Mouse (Mus musculus): ENCODE measurements around the gene Dhx8. TPM values are rescaled to one million over a fixed set of nuclear protein-coding genes. Genes with fewer than 3 reads are reported as not detected.

Gene Dhx8
- total and polyA plus RNA-seq, 3 experiments, result 33.1 to 44.7 TPM; not detected in 1

DNA sequence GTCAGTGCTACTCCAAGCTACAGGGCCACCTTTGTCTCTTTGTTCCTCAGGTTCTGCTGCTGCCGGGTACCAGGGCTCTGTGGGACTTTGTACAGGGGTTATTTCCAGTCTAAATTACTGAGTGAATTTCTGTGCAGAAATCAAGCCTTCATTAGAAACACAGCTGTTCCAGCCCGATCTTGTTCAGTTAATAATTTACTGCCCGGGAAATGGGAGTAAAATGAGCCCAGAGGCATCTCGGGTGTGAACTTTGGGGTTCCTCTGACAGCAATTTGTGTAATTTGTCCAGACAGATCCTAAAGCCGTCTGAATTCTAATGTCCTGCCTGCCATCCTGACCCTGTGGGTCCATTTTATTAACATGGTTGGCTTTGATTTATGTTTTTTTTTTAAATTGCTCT, 28.6 kb upstream of the Dhx8 start:
- H3K9me3 ChIP-seq (replicated peaks; ENCODE audit: insufficient read depth, low read length), result no peaks in the 10 kb centered on the region
- H3K4me1 ChIP-seq (ENCODE audit: control insufficient read depth in 1 of 2, insufficient read depth in 2 of 2, low read length in 2 of 2), result no peaks in the 10 kb centered on the region
- H3K27ac ChIP-seq (ENCODE audit: control insufficient read depth, low read depth, low read length), result no peak overlapping the region
- no peak for DNase-seq (ENCODE audit: low read depth, low spot score)
- H3K27me3 ChIP-seq (ENCODE audit: control insufficient read depth in 1 of 2, insufficient read depth in 2 of 2, low read length in 2 of 2), result peaks cover 22 to 23% of the 10 kb centered on the region in 2 experiments
- no peak overlapping the region for H3K4me3 ChIP-seq (ENCODE audit: control insufficient read depth in 1 of 2, insufficient read depth in 1 of 2, low read depth in 2 of 2, low read length in 2 of 2)
- no peaks in the 10 kb centered on the region for H3K36me3 ChIP-seq (ENCODE audit: control insufficient read depth in 1 of 2, insufficient read depth in 2 of 2, low read length in 2 of 2)
- H3K79me2 ChIP-seq (ENCODE audit: control insufficient read depth, insufficient read depth, low read length, poor library complexity), result no peaks in the 10 kb centered on the region
- no peak overlapping the region for H3K9ac ChIP-seq (ENCODE audit: control insufficient read depth, low read depth, low read length, poor library complexity, severe bottlenecking)
- TF ChIP-seq USF2 (IDR thresholded peaks at IDR 0.05; ENCODE audit: borderline replicate concordance in 1 of 2, insufficient read depth in 1 of 2, low read depth in 1 of 2, low read length in 2 of 2), result no peak
- no peak for TF ChIP-seq NELFE (IDR thresholded peaks at IDR 0.05; ENCODE audit: low read depth, low read length)
- TF ChIP-seq POLR2AphosphoS5 (IDR thresholded peaks at IDR 0.05; ENCODE audit: borderline replicate concordance, low read depth, low read length), result no peak
- TF ChIP-seq CHD1 (IDR thresholded peaks at IDR 0.05; ENCODE audit: low read depth, low read length), result no peak
- TF ChIP-seq MAX (IDR thresholded peaks at IDR 0.05; ENCODE audit: low read length), result no peak
- no peak for TF ChIP-seq ZNF384 (IDR thresholded peaks at IDR 0.05; ENCODE audit: low read depth, low read length)
- no peak for TF ChIP-seq RAD21 (IDR thresholded peaks at IDR 0.05; ENCODE audit: low read depth, low read length)
- no peak for TF ChIP-seq CHD2 (IDR thresholded peaks at IDR 0.05; ENCODE audit: low read length)
- TF ChIP-seq E2F4 (IDR thresholded peaks at IDR 0.05; ENCODE audit: borderline replicate concordance, low read depth, low read length), result no peak
- no peak for TF ChIP-seq POLR2AphosphoS2 (IDR thresholded peaks at IDR 0.05; ENCODE audit: low read length)
- no peak for TF ChIP-seq GABPA (IDR thresholded peaks at IDR 0.05; ENCODE audit: low read depth, low read length)

DNA sequence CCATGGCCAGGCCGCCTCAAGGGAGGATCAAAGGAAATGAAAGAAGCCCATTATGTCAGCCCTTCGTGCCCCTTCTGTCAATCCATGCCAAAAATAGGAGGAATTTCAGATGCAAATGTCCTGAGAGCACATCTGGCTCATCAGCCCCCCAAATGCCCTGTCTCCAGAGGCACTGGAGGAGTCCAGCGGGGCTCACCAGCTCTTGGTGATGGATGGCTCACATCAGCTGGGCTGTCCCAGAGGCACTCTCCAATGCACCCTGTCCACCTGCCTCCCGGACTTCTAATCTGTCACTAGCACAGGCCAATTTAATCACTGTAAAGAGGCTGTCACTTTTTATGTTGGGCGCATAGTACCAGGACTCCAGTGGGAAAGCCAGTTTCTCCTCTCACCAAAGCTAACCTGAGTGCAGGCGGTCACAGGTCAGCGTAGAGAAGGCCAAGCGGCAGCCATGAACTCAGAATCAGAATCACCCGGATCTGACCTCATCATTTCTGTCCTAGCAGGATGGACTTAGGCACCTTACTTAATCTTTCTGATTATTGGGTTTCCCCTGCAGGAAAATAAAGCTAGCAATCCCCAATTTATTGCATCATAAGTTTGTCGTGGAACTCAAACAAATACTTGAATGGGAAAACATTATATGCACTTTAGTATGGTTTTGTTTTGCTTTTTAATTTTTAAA, 25.8 kb upstream of the Dhx8 start:
- Histone ChIP-seq H3K4me1 (ENCODE audit: control insufficient read depth in 1 of 2, insufficient read depth in 2 of 2, low read length in 2 of 2) (no peaks in the 10 kb centered on the region), H3K27ac (ENCODE audit: control insufficient read depth, low read depth, low read length) (no peak overlapping the region), H3K36me3 (ENCODE audit: control insufficient read depth in 1 of 2, insufficient read depth in 2 of 2, low read length in 2 of 2) (no peaks in the 10 kb centered on the region), H3K27me3 (ENCODE audit: control insufficient read depth in 1 of 2, insufficient read depth in 2 of 2, low read length in 2 of 2) (peaks cover 16 to 21% of the 10 kb centered on the region in 2 experiments), H3K4me3 (ENCODE audit: control insufficient read depth in 1 of 2, insufficient read depth in 1 of 2, low read depth in 2 of 2, low read length in 2 of 2) (no peak overlapping the region), H3K9ac (ENCODE audit: control insufficient read depth, low read depth, low read length, poor library complexity, severe bottlenecking) (no peak overlapping the region), H3K79me2 (ENCODE audit: control insufficient read depth, insufficient read depth, low read length, poor library complexity) (no peaks in the 10 kb centered on the region), H3K9me3 (replicated peaks; ENCODE audit: insufficient read depth, low read length) (no peaks in the 10 kb centered on the region)
- DNase-seq (ENCODE audit: low read depth, low spot score), result no peak
- TF ChIP-seq POLR2A (IDR thresholded peaks at IDR 0.05; ENCODE audit: control insufficient read depth in 1 of 2, insufficient read depth in 1 of 2, low read depth in 1 of 2, low read length in 2 of 2, poor library complexity in 1 of 2) (no peak), ZC3H11A (IDR thresholded peaks at IDR 0.05; ENCODE audit: low read depth, low read length) (no peak), EP300 (IDR thresholded peaks at IDR 0.05; ENCODE audit: low read depth in 1 of 2, low read length in 2 of 2) (no peak), UBTF (IDR thresholded peaks at IDR 0.05; ENCODE audit: borderline replicate concordance, insufficient read depth, low read depth, low read length) (no peak), POLR2AphosphoS2 (IDR thresholded peaks at IDR 0.05; ENCODE audit: low read length) (no peak), CHD2 (IDR thresholded peaks at IDR 0.05; ENCODE audit: low read length) (no peak), CTCF (IDR thresholded peaks at IDR 0.05 in 2 of 3, conservative IDR thresholded peaks at IDR 0.05 in 1 of 3; ENCODE audit: control insufficient read depth in 1 of 3, insufficient read depth in 1 of 3, low read depth in 2 of 3, low read length in 3 of 3, poor library complexity in 1 of 3, severe bottlenecking in 1 of 3) (no peak), SIN3A (IDR thresholded peaks at IDR 0.05; ENCODE audit: low read length) (no peak)
